Mouse (Mus musculus) spleen, postnatal 10 days (tissue): Measurements from ENCODE around the gene Btbd35f11.
A peak's percentile ranks its signal among the peaks of the same experiment; 100 is the strongest.
"Not testable (repeated sequence)": the region's sequence is repeated elsewhere in the genome, so short reads cannot be mapped to it uniquely, and the experiment has no call there.

Source experiments
- DNase-seq, 2 experiments: peaks; one replicate each; pipeline ENCODE4 v3.0.0; 2021 to 2022; ENCODE audit warnings: low spot score in 2 of 2

Btbd35f11 gene

GRCm38 (mm10) chrX:3443590-3443989 lies at the start of gene Btbd35f11:
Btbd35f11 (minus strand) TSS chrX:3443690.
- not testable (repeated sequence) for DNase-seq

DNA sequence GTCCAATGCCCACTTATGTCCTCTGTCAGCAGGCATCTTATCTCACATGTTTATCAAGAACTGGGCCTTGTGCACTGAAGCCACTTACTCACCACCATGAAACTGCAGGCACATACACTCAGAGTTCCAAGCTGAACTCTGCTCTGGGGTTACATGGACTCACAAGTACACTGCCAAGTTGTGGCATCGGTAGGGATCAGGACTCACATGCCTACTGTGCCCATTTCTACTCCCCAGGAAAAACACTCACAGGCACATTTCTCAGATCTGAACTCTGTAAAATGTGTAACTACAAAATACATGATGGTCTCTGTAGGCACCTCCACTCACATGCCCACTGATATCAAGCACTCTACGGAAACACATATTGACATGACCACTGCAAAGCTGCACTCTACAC lies 33.5 kb downstream of the Btbd35f11 start:
- peak in 1 of 2 experiments; percentile 5 for DNase-seq
